Mouse (Mus musculus): ENCODE measurements around the gene Ddhd1.

DNA sequence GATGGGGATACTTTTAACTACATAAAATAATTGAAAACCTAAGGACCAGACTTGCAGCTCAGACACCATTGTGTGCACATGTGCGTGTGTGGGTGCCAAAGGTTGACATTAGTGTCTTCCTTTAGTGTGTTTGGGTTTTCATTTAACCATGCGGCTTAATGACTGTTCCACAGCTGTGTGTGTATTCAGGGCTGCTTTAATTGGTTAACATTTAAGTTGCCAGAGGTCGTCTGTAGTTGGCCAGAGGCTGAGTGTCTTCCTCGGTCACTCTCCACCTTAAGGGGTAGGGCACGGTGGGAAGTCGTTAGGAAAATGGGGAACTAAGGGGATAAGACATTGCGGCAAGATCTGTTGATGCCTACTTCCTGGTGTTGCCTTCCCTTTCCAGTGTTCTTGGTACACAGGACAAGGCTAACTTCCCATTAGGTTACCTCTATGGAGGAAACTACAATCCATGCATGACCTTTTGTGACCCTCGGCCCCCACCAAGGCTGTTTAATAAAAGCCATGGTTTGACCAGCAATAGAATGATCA, 74.4 kb downstream of the Ddhd1 start:
- no peak for TF ChIP-seq MAFK (IDR thresholded peaks at IDR 0.05; ENCODE audit: insufficient read depth, low read depth, low read length)
- no peak for TF ChIP-seq ZC3H11A (IDR thresholded peaks at IDR 0.05; ENCODE audit: borderline replicate concordance, low read depth, low read length)
- TF ChIP-seq ZNF384 (IDR thresholded peaks at IDR 0.05; ENCODE audit: low read depth, low read length), result no peak
- no peak for TF ChIP-seq HCFC1 (IDR thresholded peaks at IDR 0.05; ENCODE audit: borderline replicate concordance, insufficient read depth, low read length)
